Mouse (Mus musculus): ENCODE measurements around the gene Myh7b. TPM values are rescaled to one million over a fixed set of nuclear protein-coding genes. Genes with fewer than 3 reads are reported as not detected.

The Myh7b gene
- polyA plus RNA-seq, 1 experiment from 2014 or later, result 12.4 TPM

GRCm38 (mm10) chr2:155681874-155682273, 70.9 kb downstream of the Myh7b start:
- Histone ChIP-seq H3K4me3 (no peak overlapping the region), H3K4me1 (no peaks in the 10 kb centered on the region), H3K9me3 (no peaks in the 10 kb centered on the region), H3K36me3 (0 out of 2 replicates have a peak, but pooled peaks cover 2% of the 10 kb centered on the region), H3K27ac (no peak overlapping the region), H3K27me3 (ENCODE audit: insufficient read depth, poor library complexity, severe bottlenecking) (no peaks in the 10 kb centered on the region)
- DNase-seq (ENCODE audit: low spot score), result no peak
- 75% methylated on average over 2 of the region's 2 CpGs for WGBS

- Histone ChIP-seq H3K9me3 (no peaks in the 10 kb centered on the region), H3K27me3 (ENCODE audit: insufficient read depth, poor library complexity, severe bottlenecking) (no peaks in the 10 kb centered on the region), H3K36me3 (peaks cover 10% of the 10 kb centered on the region), H3K4me1 (no peaks in the 10 kb centered on the region), H3K27ac (no peak overlapping the region), H3K4me3 (no peak overlapping the region)
- no peak for DNase-seq (ENCODE audit: low spot score)
- WGBS, result 70% methylated on average over 3 of the region's 3 CpGs
Observed at GRCm38 (mm10) chr2:155683137-155683536, 72.1 kb downstream of the Myh7b start.

GRCm38 (mm10) chr2:155683821-155684220, 72.8 kb downstream of the Myh7b start:
- H3K27ac ChIP-seq, result no peak overlapping the region
- H3K4me3 ChIP-seq, result no peak overlapping the region
- 94% methylated on average over 5 of the region's 5 CpGs for WGBS
- no peaks in the 10 kb centered on the region for H3K9me3 ChIP-seq
- no peaks in the 10 kb centered on the region for H3K4me1 ChIP-seq
- no peak for DNase-seq (ENCODE audit: low spot score)
- H3K36me3 ChIP-seq, result peaks cover 10% of the 10 kb centered on the region
- no peaks in the 10 kb centered on the region for H3K27me3 ChIP-seq (ENCODE audit: insufficient read depth, poor library complexity, severe bottlenecking)

MicroRNAs within 50 kb of the gene (microRNA counts, 519-probe panel; counts per million panel counts)
- microRNA mmu-miR-499, result 6,649 counts per million, percentile 69 among the panel's probes with 10 or more counts

Small RNA genes lying within 50 kb of the gene (microRNA-seq; reads per million reads assigned to microRNA genes)
- gene Mir499, result 1,991 reads per million, percentile 85 among the genes with 10 or more reads in this experiment

Other genes starting within 250 kb of the Myh7b start
- 61.4 and 118 TPM in 2 replicates for gene Trp53inp2, start 230.2 kb upstream of the Myh7b start, polyA plus RNA-seq (2016; fragmentation: Nextera tagmentation; extraction: Ambion mirVana)
- 16.2 and 17.9 TPM in 2 replicates for gene Ncoa6, start 137.3 kb upstream of the Myh7b start, polyA plus RNA-seq (2016; fragmentation: Nextera tagmentation; extraction: Ambion mirVana)
- gene Acss2, start 93.3 kb upstream of the Myh7b start, polyA plus RNA-seq (2016; fragmentation: Nextera tagmentation; extraction: Ambion mirVana), result 8.9 and 12.9 TPM in 2 replicates
- 3.1 and 3.9 TPM in 2 replicates for gene Ggt7, start 93.0 kb upstream of the Myh7b start, polyA plus RNA-seq (2016; fragmentation: Nextera tagmentation; extraction: Ambion mirVana)
- 24.2 and 29.1 TPM in 2 replicates for gene Gss, start 18.4 kb upstream of the Myh7b start, polyA plus RNA-seq (2016; fragmentation: Nextera tagmentation; extraction: Ambion mirVana)
- gene Trpc4ap, start 81.2 kb downstream of the Myh7b start, polyA plus RNA-seq (2016; fragmentation: Nextera tagmentation; extraction: Ambion mirVana), result 101 and 107 TPM in 2 replicates
- gene Edem2, start 118.3 kb downstream of the Myh7b start, polyA plus RNA-seq (2016; fragmentation: Nextera tagmentation; extraction: Ambion mirVana), result 31.5 and 34.4 TPM in 2 replicates
- not detected in 2 replicates for gene Gm17581, start 124.7 kb downstream of the Myh7b start, polyA plus RNA-seq (2016; fragmentation: Nextera tagmentation; extraction: Ambion mirVana)
- gene Procr, start 139.9 kb downstream of the Myh7b start, polyA plus RNA-seq (2016; fragmentation: Nextera tagmentation; extraction: Ambion mirVana), result 5.3 and 6.6 TPM in 2 replicates
- 0.06 TPM in 1 of 2 replicates, not detected in the other for gene Mmp24, start 164.1 kb downstream of the Myh7b start, polyA plus RNA-seq (2016; fragmentation: Nextera tagmentation; extraction: Ambion mirVana)
- gene BC029722, start 208.2 kb downstream of the Myh7b start, polyA plus RNA-seq (2016; fragmentation: Nextera tagmentation; extraction: Ambion mirVana), result 7.9 and 9.5 TPM in 2 replicates
- gene Eif6, start 215.7 kb downstream of the Myh7b start, polyA plus RNA-seq (2016; fragmentation: Nextera tagmentation; extraction: Ambion mirVana), result 170 and 215 TPM in 2 replicates
- gene Fam83c, start 223.6 kb downstream of the Myh7b start, polyA plus RNA-seq (2016; fragmentation: Nextera tagmentation; extraction: Ambion mirVana), result 0.22 and 0.30 TPM in 2 replicates